Mouse (Mus musculus) adrenal gland, adult 10 weeks (tissue): ENCODE results near the gene Usp27x. TPM values are rescaled to one million over a fixed set of nuclear protein-coding genes. Genes with fewer than 3 reads are reported as not detected.

Experiments used
- polyA plus RNA-seq: library from polyadenylated mRNA; stranded (reverse); fragments of 350-450 nt; fragmentation: Illumina TruSeq; extraction: RNeasy Lipid Tissue Mini Kit (QIAGEN cat#74804); gene quantifications from one replicate; pipeline ENCODE4 v1.2.3, GENCODE M21; 2014; ENCODE audit warnings: low read depth, low replicate concordance

The Usp27x gene
- polyA plus RNA-seq, result 24.2 TPM

DNA sequence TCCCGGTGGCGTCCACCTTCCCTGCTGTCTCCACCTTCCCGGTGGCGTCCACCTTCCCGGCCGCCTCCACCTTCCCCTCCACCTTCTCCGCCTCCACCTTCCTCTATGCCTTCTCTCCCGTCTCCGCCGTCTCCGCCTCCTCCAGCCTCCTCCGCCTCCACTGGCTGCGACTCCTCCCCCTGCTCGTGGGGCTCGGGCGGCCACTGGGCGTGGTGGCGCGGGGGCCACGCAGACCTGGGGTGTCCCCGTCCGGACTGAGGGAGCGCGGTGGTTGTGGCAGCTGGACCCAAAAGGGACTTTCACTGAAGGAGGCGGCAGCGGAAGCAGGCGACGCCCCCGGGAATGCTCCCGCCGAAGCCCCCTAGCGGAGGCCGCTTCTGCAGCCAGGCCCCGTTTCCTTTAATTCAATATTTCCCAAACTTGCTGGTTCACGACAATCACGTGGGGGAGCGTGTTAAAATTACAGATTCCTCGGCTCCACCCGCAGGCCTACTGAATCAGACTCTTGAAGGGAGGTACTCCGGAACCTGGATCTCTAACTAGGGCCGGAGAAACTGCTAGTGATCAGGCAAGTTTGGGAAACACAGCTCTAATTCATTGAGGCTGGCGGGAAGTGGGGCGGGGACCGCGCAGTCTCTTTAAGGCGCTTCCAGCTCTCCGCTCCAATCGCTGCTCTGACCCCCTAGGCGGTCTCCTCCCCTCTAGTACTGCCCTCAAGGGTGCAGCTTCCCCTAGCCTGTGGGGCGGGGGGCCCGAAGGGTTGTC, at the start of gene Usp27x:
Gene Usp27x, minus strand, starts transcription at position 115 of the 765 bp plus-strand sequence.

Other genes with a start within 250 kb of the Usp27x start
- 47.5 TPM for gene Clcn5, start 56.5 kb downstream of the Usp27x start, polyA plus RNA-seq
- not detected for gene Foxp3, start 197.8 kb upstream of the Usp27x start, polyA plus RNA-seq
- 2.6 TPM for gene Ppp1r3f, start 198.5 kb upstream of the Usp27x start, polyA plus RNA-seq
- gene Ccdc22, start 229.7 kb upstream of the Usp27x start, polyA plus RNA-seq, result 1.4 TPM
- gene Cacna1f, start 231.3 kb upstream of the Usp27x start, polyA plus RNA-seq, result not detected